Mouse (Mus musculus) embryonic facial prominence, embryonic 11.5 days (tissue): ENCODE results near the gene Rpl31. TPM values are rescaled to one million over a fixed set of nuclear protein-coding genes. Genes with fewer than 3 reads are reported as not detected.
A peak's percentile ranks its signal among the peaks of the same experiment; 100 is the strongest.

Experiments used
- ATAC-seq: fragments of 200-750 bp; cut with Nextera tagmentation; replicated peaks from 2 replicates; pipeline ENCODE4 v1.8.0; 2017; ENCODE audit warnings: low read depth; ENCODE audit not compliant: insufficient number of reproducible peaks, low FRiP score, low TSS enrichment
- DNase-seq: peaks from one replicate; pipeline ENCODE4 v3.0.0-alpha.2; 2015; ENCODE audit warnings: low spot score
- H3K27ac ChIP-seq: fragments of 300-500 bp; sonication (generic); replicated peaks from 2 replicates; pipeline ENCODE4 v1.5.1; 2014; ENCODE audit warnings: mild to moderate bottlenecking, low read depth, low read length, control low read depth
- H3K27me3 ChIP-seq: fragments of 300-500 bp; sonication (generic); 2 replicates; pipeline ENCODE4 v1.6.1; 2014; ENCODE audit warnings: mild to moderate bottlenecking, low read length, moderate library complexity, mixed read lengths; ENCODE audit not compliant: control insufficient read depth, insufficient read depth
- H3K36me3 ChIP-seq: fragments of 300-500 bp; sonication (generic); replicated peaks from 2 replicates; pipeline ENCODE4 v1.6.1; 2014; ENCODE audit warnings: low read depth, mild to moderate bottlenecking, low read length, moderate library complexity, mixed read lengths; ENCODE audit not compliant: control insufficient read depth, insufficient read depth
- H3K4me1 ChIP-seq: fragments of 300-500 bp; sonication (generic); 2 replicates; pipeline ENCODE4 v1.6.1; 2014; ENCODE audit warnings: low read length, mixed read lengths; ENCODE audit not compliant: control insufficient read depth, insufficient read depth
- H3K4me2 ChIP-seq: fragments of 300-500 bp; sonication (generic); 2 replicates; pipeline ENCODE4 v1.6.1; 2014; ENCODE audit warnings: low read depth, mild to moderate bottlenecking, control low read depth, low read length, moderate library complexity
- H3K4me3 ChIP-seq: fragments of 300-500 bp; sonication (generic); 2 replicates; pipeline ENCODE4 v1.5.1; 2014; ENCODE audit warnings: low read depth, low read length, control low read depth
- H3K9ac ChIP-seq: fragments of 300-500 bp; sonication (generic); replicated peaks from 2 replicates; pipeline ENCODE4 v1.6.1; 2014; ENCODE audit warnings: mild to moderate bottlenecking, control low read depth, low read length
- H3K9me3 ChIP-seq: fragments of 300-500 bp; sonication (generic); replicated peaks from 2 replicates; pipeline ENCODE4 v1.6.1; 2016; ENCODE audit warnings: mild to moderate bottlenecking, low read length, inconsistent platforms, mixed read lengths; ENCODE audit not compliant: control insufficient read depth
- WGBS: fragments of 180-500 bp; shearing (Covaris S2); extraction: QIAGEN DNeasy Blood & Tissue Kit; methylation state at CpG from one replicate; pipeline ENCODE4 v1.1.7; 2014; 5-methylcytosine and 5-hydroxymethylcytosine counted together
- polyA plus RNA-seq: library from polyadenylated mRNA; unstranded; fragments of >200 nt; fragmentation: Nextera tagmentation; extraction: Ambion mirVana; gene quantifications from 2 replicates; pipeline ENCODE4 v1.2.1, GENCODE M21; 2014

Gene Rpl31
- polyA plus RNA-seq, 1 experiment from 2014 or later = 521 TPM

- 63% methylated on average over 21 of the region's 21 CpGs for WGBS
- Histone ChIP-seq H3K4me3 (no peak overlapping the region), H3K36me3 (no peaks in the 10 kb centered on the region), H3K27ac (no peak overlapping the region), H3K9me3 (no peaks in the 10 kb centered on the region), H3K4me2 (no peak overlapping the region), H3K4me1 (no peaks in the 10 kb centered on the region), H3K27me3 (no peaks in the 10 kb centered on the region), H3K9ac (no peak overlapping the region)
- DNase-seq = peak; percentile 50
- no peak for ATAC-seq
These were observed 22.6 kb upstream of the Rpl31 start for GRCm38 (mm10) chr1:39344981-39345600.

- Histone ChIP-seq H3K4me1 (no peaks in the 10 kb centered on the region), H3K27ac (no peak overlapping the region), H3K4me3 (no peak overlapping the region), H3K9ac (no peak overlapping the region), H3K36me3 (no peaks in the 10 kb centered on the region), H3K9me3 (no peaks in the 10 kb centered on the region), H3K4me2 (no peak overlapping the region), H3K27me3 (no peaks in the 10 kb centered on the region)
- DNase-seq = no peak
- 70% methylated on average over 1 of the region's 1 CpGs for WGBS
- no peak for ATAC-seq
These were observed 18.6 kb upstream of the Rpl31 start for GRCm38 (mm10) chr1:39349001-39349400.

- H3K27ac ChIP-seq = no peak overlapping the region
- no peaks in the 10 kb centered on the region for H3K4me1 ChIP-seq
- 88% methylated on average over 7 of the region's 7 CpGs for WGBS
- no peaks in the 10 kb centered on the region for H3K27me3 ChIP-seq
- H3K9me3 ChIP-seq = no peaks in the 10 kb centered on the region
- no peak for DNase-seq
- H3K4me2 ChIP-seq = no peak overlapping the region
- no peak overlapping the region for H3K9ac ChIP-seq
- H3K4me3 ChIP-seq = no peak overlapping the region
- H3K36me3 ChIP-seq = no peaks in the 10 kb centered on the region
- ATAC-seq = no peak
These were observed 18.2 kb upstream of the Rpl31 start for GRCm38 (mm10) chr1:39349427-39349826.

GRCm38 (mm10) chr1:39361754-39362514 is 5.7 kb upstream of the Rpl31 start:
- no peaks in the 10 kb centered on the region for H3K4me1 ChIP-seq
- H3K27ac ChIP-seq = no peak overlapping the region
- no peaks in the 10 kb centered on the region for H3K27me3 ChIP-seq
- peak overlapping the region; percentile 17; the same call in 1 of the 2 replicates for H3K4me3 ChIP-seq
- H3K36me3 ChIP-seq = no peaks in the 10 kb centered on the region
- WGBS = 30% methylated on average over 24 of the region's 24 CpGs
- no peak; the same call in 1 of the 2 replicates for ATAC-seq
- H3K9ac ChIP-seq = peak overlapping the region; percentile 37
- H3K9me3 ChIP-seq = no peaks in the 10 kb centered on the region
- H3K4me2 ChIP-seq = peak overlapping the region; percentile 45
- no peak for DNase-seq

GRCm38 (mm10) chr1:39362515-39362893 is 5.1 kb upstream of the Rpl31 start:
- ATAC-seq = no peak
- H3K4me2 ChIP-seq = no peak overlapping the region

GRCm38 (mm10) chr1:39365562-39365961 is 2.1 kb upstream of the Rpl31 start:
- no peak overlapping the region for H3K27ac ChIP-seq
- 47% methylated on average over 1 of the region's 1 CpGs for WGBS

More at GRCm38 (mm10) chr1:39362515-39362893, 5.1 kb upstream of the Rpl31 start:
- H3K36me3 ChIP-seq = no peaks in the 10 kb centered on the region
- H3K9ac ChIP-seq = no peak overlapping the region
- WGBS = 48% methylated on average over 7 of the region's 7 CpGs
- H3K27me3 ChIP-seq = no peaks in the 10 kb centered on the region
- no peaks in the 10 kb centered on the region for H3K9me3 ChIP-seq
- H3K4me3 ChIP-seq = no peak overlapping the region
- no peak overlapping the region for H3K27ac ChIP-seq
- H3K4me1 ChIP-seq = no peaks in the 10 kb centered on the region
- DNase-seq = no peak

GRCm38 (mm10) chr1:39367045-39367444 is 597 bp upstream of the Rpl31 start:
- WGBS = 23% methylated on average over 6 of the region's 6 CpGs
- no peaks in the 10 kb centered on the region for H3K27me3 ChIP-seq
- no peak overlapping the region for H3K27ac ChIP-seq
- DNase-seq (no peak), ATAC-seq (no peak)
- peaks cover 5% of the 10 kb centered on the region for H3K36me3 ChIP-seq
- H3K4me2 ChIP-seq = peak overlapping the region; percentile 43
- H3K9ac ChIP-seq = peak overlapping the region; percentile 55
- H3K4me3 ChIP-seq = peak overlapping the region; percentile 97
- H3K9me3 ChIP-seq = no peaks in the 10 kb centered on the region
- H3K4me1 ChIP-seq = no peaks in the 10 kb centered on the region

More at GRCm38 (mm10) chr1:39365562-39365961, 2.1 kb upstream of the Rpl31 start:
- peaks cover 2% of the 10 kb centered on the region for H3K36me3 ChIP-seq
- no peak for ATAC-seq
- no peak overlapping the region for H3K4me2 ChIP-seq
- H3K27me3 ChIP-seq = no peaks in the 10 kb centered on the region
- no peak overlapping the region for H3K4me3 ChIP-seq
- H3K9ac ChIP-seq = no peak overlapping the region
- no peaks in the 10 kb centered on the region for H3K4me1 ChIP-seq
- peak; percentile 66 for DNase-seq
- H3K9me3 ChIP-seq = no peaks in the 10 kb centered on the region

- H3K9me3 ChIP-seq = no peaks in the 10 kb centered on the region
- no peaks in the 10 kb centered on the region for H3K4me1 ChIP-seq
- peak overlapping the region; percentile 91 for H3K4me2 ChIP-seq
- peak overlapping the region; percentile 98 for H3K9ac ChIP-seq
- peaks cover 5% of the 10 kb centered on the region for H3K36me3 ChIP-seq
- WGBS = under 1% methylated on average over 34 of the region's 34 CpGs
- no peaks in the 10 kb centered on the region for H3K27me3 ChIP-seq
- no peak for DNase-seq
- peak overlapping the region; percentile 81 for H3K27ac ChIP-seq
- H3K4me3 ChIP-seq = peak overlapping the region; percentile 97
- ATAC-seq = peak; percentile 50
These were observed 712 bp downstream of the Rpl31 start for GRCm38 (mm10) chr1:39368267-39368841.
